Mouse (Mus musculus) 3T3-L1 (cell line): ENCODE data around the gene Bcor.

Source experiments
- DNase-seq: peaks from one replicate; pipeline ENCODE4 v3.0.0-alpha.2; 2015; ENCODE audit warnings: low read depth, low spot score

Gene Bcor

DNA sequence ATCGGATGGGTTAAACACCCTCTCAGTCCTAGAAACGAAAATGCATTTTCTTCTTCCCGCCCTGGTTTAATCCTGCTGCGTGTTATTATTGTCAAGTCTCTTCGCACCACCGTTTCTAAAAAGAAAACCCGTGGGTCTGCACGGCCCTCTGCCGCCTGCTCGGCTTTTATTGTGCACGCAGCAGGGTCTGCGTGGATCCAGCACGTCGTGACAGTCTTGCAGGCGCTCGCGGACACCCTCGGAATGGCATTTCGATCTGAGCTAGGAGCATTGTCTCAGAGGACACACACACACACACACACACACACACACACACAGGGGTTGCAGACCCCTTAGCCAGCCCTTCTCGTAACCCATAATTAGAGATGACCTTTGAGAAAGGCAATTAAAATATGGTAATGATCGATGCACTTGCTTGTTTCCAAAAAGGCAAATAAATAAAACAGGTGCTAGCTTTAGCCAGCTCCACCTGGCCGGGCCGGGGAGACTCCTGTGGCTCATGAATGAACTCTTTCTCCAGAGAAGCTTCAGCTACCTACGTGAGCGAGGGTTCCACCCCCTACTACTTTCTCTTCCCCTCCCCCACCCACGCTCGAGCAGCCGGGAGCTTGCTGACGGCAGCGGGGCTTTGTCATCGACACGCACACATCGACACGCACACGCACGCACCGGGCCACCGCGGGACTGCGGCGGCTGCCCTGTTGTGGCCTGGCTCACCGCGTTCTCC lies 8.7 kb downstream of the Bcor start:
- DNase-seq, result no peak

GRCm38 (mm10) chrX:12150425-12150824 lies 9.7 kb downstream of the Bcor start:
- DNase-seq, result peak; percentile 94

- DNase-seq, result no peak
These were observed 13.9 kb downstream of the Bcor start for GRCm38 (mm10) chrX:12146263-12146662.

GRCm38 (mm10) chrX:12142832-12143231 lies 17.3 kb downstream of the Bcor start:
- no peak for DNase-seq

GRCm38 (mm10) chrX:12140086-12140740 lies 19.9 kb downstream of the Bcor start:
- no peak for DNase-seq

DNA sequence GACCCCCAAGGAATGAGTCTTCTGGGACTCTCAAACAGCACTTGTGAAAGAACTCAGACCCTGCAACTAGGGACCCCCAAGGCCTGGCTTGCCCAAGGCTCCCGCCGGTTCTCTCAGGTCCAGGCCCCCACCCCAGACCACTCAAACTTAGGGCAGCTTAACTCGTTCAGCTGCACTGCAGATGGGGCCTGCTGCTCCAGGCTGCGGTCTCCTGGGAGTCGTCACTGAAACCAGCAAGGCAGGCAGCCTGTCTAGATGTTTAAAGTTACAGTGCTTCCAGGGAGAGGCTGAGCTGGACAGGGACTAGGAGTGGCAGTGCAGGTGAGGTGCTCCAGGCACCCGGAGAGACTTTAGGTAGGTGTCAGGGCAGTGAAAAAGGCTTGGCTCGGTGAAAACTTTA lies 21.9 kb downstream of the Bcor start:
- DNase-seq, result no peak

DNA sequence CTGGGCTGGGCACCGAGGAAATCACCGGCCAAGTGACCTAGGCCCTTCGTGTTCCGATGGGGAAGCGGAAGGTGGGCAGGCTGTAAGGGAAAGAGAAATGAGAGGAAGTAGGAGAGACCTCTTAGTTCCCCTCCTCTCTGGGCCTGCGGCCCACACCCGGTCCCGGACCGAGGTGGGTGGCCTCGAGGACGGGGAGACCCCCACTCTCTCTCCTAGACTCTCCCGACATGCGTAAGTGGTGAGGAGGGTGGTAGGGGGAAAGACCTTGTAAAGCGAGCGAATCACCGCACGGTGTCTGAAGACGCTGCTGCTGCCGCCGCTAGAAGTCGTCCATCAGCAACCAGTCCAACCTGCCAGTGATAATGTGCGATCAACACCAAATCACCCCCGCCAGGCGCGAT lies 23.0 kb downstream of the Bcor start:
- no peak for DNase-seq

GRCm38 (mm10) chrX:12136261-12137101 lies 23.7 kb downstream of the Bcor start:
- no peak for DNase-seq

- peak; percentile 55 for DNase-seq
These were observed 24.7 kb downstream of the Bcor start for GRCm38 (mm10) chrX:12135121-12136111.

DNA sequence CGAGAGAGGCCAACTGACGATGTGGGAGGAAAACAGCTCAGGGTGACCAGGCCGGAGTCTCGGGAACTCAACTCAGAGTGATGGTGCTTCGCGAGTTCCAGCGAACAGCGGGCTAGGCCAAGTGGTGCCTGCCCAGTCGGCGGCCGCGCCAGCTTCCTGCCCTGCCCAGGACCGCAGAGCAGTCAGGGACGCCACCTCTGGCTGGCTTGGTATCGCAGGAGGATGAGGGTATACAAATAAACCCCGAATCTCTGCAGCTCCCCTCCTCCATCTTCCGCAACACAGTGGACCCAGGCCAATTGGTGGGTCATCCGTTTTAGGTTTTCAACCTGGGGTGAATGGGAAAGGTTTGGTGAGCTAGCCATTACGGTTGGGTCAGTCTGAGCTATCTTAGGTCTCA lies 25.6 kb downstream of the Bcor start:
- no peak for DNase-seq

- no peak for DNase-seq
These were observed 26.2 kb downstream of the Bcor start for GRCm38 (mm10) chrX:12133836-12134431.

- DNase-seq, result no peak
These were observed 26.8 kb downstream of the Bcor start for GRCm38 (mm10) chrX:12133178-12133835.

- no peak for DNase-seq
These were observed 27.5 kb downstream of the Bcor start for GRCm38 (mm10) chrX:12132541-12133177.

GRCm38 (mm10) chrX:12129828-12130809 lies 30.0 kb downstream of the Bcor start:
- DNase-seq, result no peak

- no peak for DNase-seq
These were observed 30.9 kb downstream of the Bcor start for GRCm38 (mm10) chrX:12129230-12129629.

GRCm38 (mm10) chrX:12128165-12129083 lies 31.7 kb downstream of the Bcor start:
- DNase-seq, result peak; percentile 77

DNA sequence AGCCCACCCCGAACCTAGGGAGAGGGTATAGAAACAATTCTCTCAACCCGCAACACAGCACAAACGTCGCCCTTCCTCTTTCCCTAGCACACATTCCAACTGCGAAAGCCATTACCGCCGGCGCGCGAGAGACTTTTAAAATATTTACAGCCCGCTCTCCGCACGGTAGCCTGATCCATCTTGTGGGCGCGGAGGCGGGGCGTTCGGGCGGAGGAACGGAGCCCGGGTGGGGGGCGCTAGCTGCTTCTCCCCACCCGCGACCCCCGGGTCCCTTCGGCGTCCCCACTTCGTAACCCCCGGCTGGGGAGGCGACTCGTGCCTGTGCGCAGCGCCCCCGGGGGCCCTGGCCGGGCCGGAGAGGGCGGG lies 32.4 kb downstream of the Bcor start:
- no peak for DNase-seq
